7 mouse cellular contexts compared by ENCODE assay signal in the genomic region with DNA sequence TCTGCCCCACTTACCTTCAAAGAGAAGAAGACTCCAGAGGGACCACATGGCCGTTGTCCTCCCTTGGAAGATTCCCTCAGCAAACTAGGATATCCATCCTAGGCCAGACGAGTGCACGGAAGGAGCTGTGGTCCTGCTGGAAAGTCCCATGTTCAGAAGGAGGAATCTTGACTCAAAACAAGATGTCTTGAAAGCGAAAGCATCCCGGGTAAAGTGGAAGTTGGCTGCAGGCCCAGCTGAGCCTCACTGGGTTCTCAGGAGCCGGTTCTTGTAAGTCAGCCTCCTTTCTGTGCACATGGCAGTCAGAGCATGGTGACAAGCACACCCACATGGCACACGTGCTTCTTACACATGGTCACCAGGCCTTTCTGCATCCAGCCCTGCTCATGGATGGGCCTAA. TPM values are rescaled to one million over a fixed set of nuclear protein-coding genes. Genes with fewer than 3 reads are reported as not detected.
DNase-seq lines count a peak whose midpoint lies in the region; ATAC-seq and TF ChIP-seq lines count a peak whose summit lies in the region.

TSS of gene Slamf8 (minus strand) at position 184 of the 400 bp plus-strand sequence.

- H3K4me2 ChIP-seq in midbrain, embryonic 11.5 days, result no peak within 1 kb of the TSS

- DNase-seq in left cerebral cortex, postnatal 10 days (ENCODE audit: extremely low spot score in 1 of 2, low spot score in 2 of 2), result peak; percentile 13 to 50
- no peak for DNase-seq in left cerebral cortex, adult 2 months (ENCODE audit: extremely low spot score in 1 of 2, low spot score in 2 of 2)
- peak; percentile 39 for DNase-seq in MN1 (ENCODE audit: low spot score)
- peak; percentile 24 for DNase-seq in fibroblast of lung, adult 2 months (ENCODE audit: low read depth)
- DNase-seq in lung, postnatal 25 days (ENCODE audit: low spot score), result peak; percentile 3
- DNase-seq in midbrain, embryonic 11.5 days (ENCODE audit: low spot score, missing footprints), result no peak
- DNase-seq in hindbrain, embryonic 10.5 days (ENCODE audit: low spot score), result no peak

- no peak within 1 kb of the TSS for H3K27ac ChIP-seq in left cerebral cortex, adult 2 months
- no peak within 1 kb of the TSS for H3K27ac ChIP-seq in midbrain, embryonic 11.5 days (ENCODE audit: low read depth, low read length)
- no peak within 1 kb of the TSS for H3K27ac ChIP-seq in hindbrain, embryonic 10.5 days

- TF ChIP-seq CTCF in left cerebral cortex, adult 2 months (IDR thresholded peaks at IDR 0.05), result no peak

- intact Hi-C loops in left cerebral cortex, postnatal 10 days (cut with DNase I), result no loop called here
- intact Hi-C loops in left cerebral cortex, adult 2 months (cut with DNase I), result no loop called here

- H3K27me3 ChIP-seq in midbrain, embryonic 11.5 days (ENCODE audit: control insufficient read depth, insufficient read depth, low read length), result no peaks in the 10 kb centered on the region
- H3K27me3 ChIP-seq in hindbrain, embryonic 10.5 days (ENCODE audit: insufficient read depth, poor library complexity, severe bottlenecking), result peaks cover 24% of the 10 kb centered on the region

- H3K4me1 ChIP-seq in midbrain, embryonic 11.5 days (ENCODE audit: control insufficient read depth, insufficient read depth, low read length), result peaks cover 3% of the 10 kb centered on the region; the same call in 1 of the 2 replicates
- H3K4me1 ChIP-seq in hindbrain, embryonic 10.5 days (replicated peaks), result peaks cover 12% of the 10 kb centered on the region

- 87% methylated on average over 7 of the region's 7 CpGs for WGBS in midbrain, embryonic 11.5 days
- WGBS in hindbrain, embryonic 10.5 days, result 87% methylated on average over 7 of the region's 7 CpGs

- no peaks in the 10 kb centered on the region for H3K9me3 ChIP-seq in midbrain, embryonic 11.5 days (ENCODE audit: control insufficient read depth, low read length)
- H3K9me3 ChIP-seq in hindbrain, embryonic 10.5 days, result no peaks in the 10 kb centered on the region

- no peaks in the 10 kb centered on the region for H3K36me3 ChIP-seq in midbrain, embryonic 11.5 days (ENCODE audit: control insufficient read depth, insufficient read depth, low read length)
- H3K36me3 ChIP-seq in hindbrain, embryonic 10.5 days, result no peaks in the 10 kb centered on the region

- no peak within 1 kb of the TSS for H3K4me3 ChIP-seq in left cerebral cortex, adult 2 months
- H3K4me3 ChIP-seq in midbrain, embryonic 11.5 days (ENCODE audit: low read depth, low read length), result no peak within 1 kb of the TSS
- H3K4me3 ChIP-seq in hindbrain, embryonic 10.5 days, result no peak within 1 kb of the TSS

- H3K9ac ChIP-seq in midbrain, embryonic 11.5 days (ENCODE audit: low read length), result no peak within 1 kb of the TSS

- no peak for ATAC-seq in midbrain, embryonic 11.5 days (ENCODE audit: low FRiP score)

RNA-seq across cellular contexts. Expression of gene Slamf8, which starts in this region (rescaled TPM):
- total RNA-seq in left cerebral cortex, postnatal 10 days (2021), result not detected
- total RNA-seq in left cerebral cortex, adult 2 months (2021), result not detected
- polyA plus RNA-seq in midbrain, embryonic 11.5 days (2014; fragmentation: Nextera tagmentation; extraction: Ambion mirVana), result not detected in 2 replicates
- polyA plus RNA-seq in hindbrain, embryonic 10.5 days (2016; fragmentation: Nextera tagmentation; extraction: Ambion mirVana), result 0.12 TPM in 1 of 2 replicates, not detected in the other

Comparison
In these comparisons a context has a peak if more than half of its experiments do, and no peak if none do; other contexts are left out.
1. Peak in DNase-seq in left cerebral cortex, postnatal 10 days; RNA of the gene not detected or under 1 TPM.
2. DNase-seq: peak in MN1 (single experiment), fibroblast of lung, adult 2 months (single experiment) and lung, postnatal 25 days (single experiment); none in left cerebral cortex, adult 2 months (0 of 2), midbrain, embryonic 11.5 days (single experiment) and hindbrain, embryonic 10.5 days (single experiment).